Mouse (Mus musculus): ENCODE measurements around the gene Pax7.

DNA sequence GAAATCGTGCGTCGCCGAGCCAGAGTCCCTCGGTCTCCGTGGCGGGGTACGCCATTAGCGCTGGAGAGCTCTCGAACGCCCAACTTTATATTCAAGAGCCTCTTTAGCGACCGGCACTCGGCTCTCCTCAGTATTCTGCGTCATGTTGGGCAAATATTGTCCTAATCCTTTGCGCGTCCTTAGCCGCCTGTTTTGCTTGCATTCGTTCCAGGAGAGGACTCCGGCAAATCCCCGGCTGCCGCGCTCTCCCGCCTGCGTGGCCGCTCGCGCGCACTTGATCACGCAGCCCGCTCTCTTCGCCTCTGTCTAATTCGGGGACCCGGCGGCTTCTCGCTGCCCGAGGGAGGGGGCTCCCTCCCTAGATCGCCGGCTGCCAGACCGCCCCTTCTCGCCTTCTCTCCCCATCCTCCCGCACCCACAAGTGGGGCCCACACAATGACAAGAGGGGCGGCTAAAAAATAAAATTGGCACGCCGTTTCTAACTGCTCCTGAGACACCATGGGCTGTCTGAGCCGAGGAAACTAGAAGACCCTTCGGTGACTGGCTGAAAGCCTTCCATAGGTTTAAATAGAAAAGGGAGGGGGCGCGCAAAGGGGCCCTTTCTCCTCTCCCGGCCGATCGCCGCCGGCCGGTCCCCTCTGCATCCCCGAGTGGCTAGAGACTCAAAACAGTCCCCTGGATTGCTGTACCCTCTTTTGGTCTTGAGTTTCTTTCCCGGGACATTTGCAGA lies 1.7 kb downstream of the Pax7 start:
- no peak for TF ChIP-seq POLR2A (IDR thresholded peaks at IDR 0.05; ENCODE audit: borderline replicate concordance, control insufficient read depth, low read depth, low read length)
- TF ChIP-seq CTCF (IDR thresholded peaks at IDR 0.05; ENCODE audit: control insufficient read depth, insufficient read depth, low read length): no peak

Measured in bone marrow, adult 2 months (tissue).